Mouse (Mus musculus): Measurements from ENCODE around the gene Vat1l. TPM values are rescaled to one million over a fixed set of nuclear protein-coding genes. Genes with fewer than 3 reads are reported as not detected.

The Vat1l gene
- polyA plus RNA-seq, 1 experiment from 2014 or later, result 28.2 TPM

DNA sequence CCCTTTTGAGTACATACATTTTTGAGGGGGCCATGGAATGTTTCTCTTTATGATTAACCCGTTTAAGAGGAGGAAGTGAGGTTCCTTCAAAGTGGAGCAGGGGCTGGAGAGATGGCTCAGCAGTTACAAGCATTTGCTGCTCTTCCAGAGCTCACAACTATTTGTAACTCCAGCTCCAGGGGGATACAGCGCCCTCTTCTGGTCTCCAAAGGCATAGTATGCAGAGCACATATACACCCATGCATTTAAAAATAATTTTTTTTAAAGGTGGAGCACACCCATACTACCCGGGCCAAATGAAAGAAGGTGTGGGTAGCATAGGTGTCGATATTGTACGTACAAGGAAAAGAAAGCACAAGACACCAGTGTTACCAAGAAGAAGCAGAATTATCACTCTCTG lies 157.8 kb downstream of the Vat1l start:
- no peak for ATAC-seq
- no peak overlapping the region for H3K4me2 ChIP-seq (replicated peaks)
- H3K9ac ChIP-seq (replicated peaks), result no peak overlapping the region
- H3K27ac ChIP-seq, result no peak overlapping the region
- H3K36me3 ChIP-seq, result no peaks in the 10 kb centered on the region
- no peaks in the 10 kb centered on the region for H3K9me3 ChIP-seq
- no peaks in the 10 kb centered on the region for H3K27me3 ChIP-seq
- 71% methylated on average over 5 of the region's 5 CpGs for WGBS
- no peaks in the 10 kb centered on the region for H3K4me1 ChIP-seq (replicated peaks)
- no peak overlapping the region for H3K4me3 ChIP-seq (replicated peaks)

DNA sequence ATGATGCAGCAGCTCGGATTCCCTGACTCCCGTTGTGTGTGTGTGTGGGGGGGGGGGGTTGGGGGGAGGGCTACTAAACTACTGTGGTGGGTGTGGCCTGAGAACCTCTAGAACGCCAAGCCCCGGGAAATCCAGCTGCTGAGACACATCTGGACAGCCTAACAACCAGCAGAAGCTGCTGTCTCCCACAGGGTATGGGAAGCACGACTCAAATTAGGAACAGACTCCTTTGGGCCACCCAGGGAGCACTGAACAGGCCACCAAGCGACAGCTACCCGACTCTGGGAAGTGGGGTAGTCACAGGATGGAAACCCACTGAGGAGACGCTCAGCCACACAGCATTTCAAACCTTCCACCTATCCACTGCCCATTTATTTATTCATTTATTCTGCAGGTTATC lies 158.2 kb downstream of the Vat1l start:
- Histone ChIP-seq H3K36me3 (no peaks in the 10 kb centered on the region), H3K27ac (no peak overlapping the region), H3K9me3 (no peaks in the 10 kb centered on the region), H3K27me3 (no peaks in the 10 kb centered on the region), H3K9ac (replicated peaks) (no peak overlapping the region), H3K4me2 (replicated peaks) (no peak overlapping the region), H3K4me3 (replicated peaks) (no peak overlapping the region), H3K4me1 (replicated peaks) (no peaks in the 10 kb centered on the region)
- 71% methylated on average over 8 of the region's 8 CpGs for WGBS
- no peak for ATAC-seq

DNA sequence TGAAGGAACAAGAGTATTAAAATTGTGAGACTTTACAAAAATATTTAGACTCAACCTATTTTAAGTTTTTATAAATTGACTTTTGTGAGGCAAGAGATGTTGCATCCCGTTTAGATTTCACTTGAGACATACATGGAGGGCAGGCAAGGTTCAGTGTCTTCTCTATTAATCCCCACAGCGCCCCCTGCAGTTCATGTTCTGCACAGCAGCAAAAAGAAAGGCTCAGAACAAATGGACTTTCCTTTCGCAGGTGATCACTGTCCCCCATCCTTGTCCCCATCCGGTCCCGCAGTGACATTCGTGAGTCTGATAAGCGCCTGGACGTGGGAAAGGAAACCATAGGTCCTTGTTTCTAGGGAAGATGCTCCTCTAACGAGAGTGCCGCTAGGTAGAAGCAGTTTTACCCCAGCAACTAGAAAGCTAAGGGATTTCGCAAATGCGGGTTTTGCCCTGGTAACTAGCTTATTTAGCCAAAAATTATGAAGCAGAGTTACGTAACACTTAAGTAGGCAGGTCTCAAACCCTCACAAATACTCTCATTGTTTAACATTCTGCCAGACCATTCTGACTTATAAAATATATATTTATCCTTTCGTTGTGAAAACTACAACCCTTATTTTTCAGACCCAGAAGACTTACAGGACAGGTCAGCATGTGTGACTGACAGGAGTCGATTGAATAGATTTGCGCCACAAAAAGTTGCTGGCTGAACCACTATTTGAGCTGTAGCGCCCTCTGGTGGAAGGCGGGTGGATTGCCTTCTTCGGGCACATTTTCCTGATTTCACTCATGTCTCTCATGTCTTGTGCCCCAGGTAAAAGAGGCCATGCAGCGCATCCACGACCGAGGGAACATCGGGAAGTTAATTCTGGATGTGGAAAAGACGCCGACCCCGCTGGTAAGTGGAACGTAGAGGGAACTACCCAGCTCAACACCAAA lies 163.9 kb downstream of the Vat1l start:
- no peaks in the 10 kb centered on the region for H3K27me3 ChIP-seq
- ATAC-seq, result no peak
- H3K27ac ChIP-seq, result no peak overlapping the region
- no peak overlapping the region for H3K4me3 ChIP-seq (replicated peaks)
- H3K9me3 ChIP-seq, result no peaks in the 10 kb centered on the region
- H3K4me2 ChIP-seq (replicated peaks), result peak overlapping the region; percentile 14
- peaks cover 13% of the 10 kb centered on the region; the same call in 1 of the 2 replicates for H3K36me3 ChIP-seq
- H3K9ac ChIP-seq (replicated peaks), result 0 out of 2 replicates have a peak overlapping the region, but pooled peaks have one; percentile 36
- 42% methylated on average over 27 of the region's 27 CpGs for WGBS
- H3K4me1 ChIP-seq (replicated peaks), result no peaks in the 10 kb centered on the region

DNA sequence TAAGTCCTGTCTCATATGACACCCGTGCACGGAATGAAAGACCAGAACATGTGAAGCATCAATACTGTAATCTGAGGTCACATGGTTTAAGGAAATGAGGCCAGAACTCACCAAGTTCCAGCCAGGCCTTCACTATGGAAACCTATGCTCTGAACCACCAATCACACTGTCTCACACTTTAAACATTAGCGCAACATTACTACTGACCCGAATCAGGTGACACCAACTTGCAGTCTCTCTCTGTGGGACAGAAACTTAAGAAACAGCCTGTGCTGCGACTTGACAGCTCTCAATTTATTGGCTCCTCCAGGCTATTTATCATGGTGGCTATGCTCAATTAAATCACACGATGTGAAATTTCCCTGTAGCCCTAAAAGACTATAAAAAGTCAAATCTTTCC lies 169.0 kb downstream of the Vat1l start:
- Histone ChIP-seq H3K9ac (replicated peaks) (no peak overlapping the region), H3K4me2 (replicated peaks) (no peak overlapping the region), H3K9me3 (no peaks in the 10 kb centered on the region), H3K4me1 (replicated peaks) (no peaks in the 10 kb centered on the region), H3K27ac (no peak overlapping the region), H3K27me3 (no peaks in the 10 kb centered on the region), H3K4me3 (replicated peaks) (no peak overlapping the region), H3K36me3 (peaks cover 14% of the 10 kb centered on the region; the same call in 1 of the 2 replicates)
- WGBS, result 85% methylated on average over 6 of the region's 6 CpGs
- no peak for ATAC-seq

DNA sequence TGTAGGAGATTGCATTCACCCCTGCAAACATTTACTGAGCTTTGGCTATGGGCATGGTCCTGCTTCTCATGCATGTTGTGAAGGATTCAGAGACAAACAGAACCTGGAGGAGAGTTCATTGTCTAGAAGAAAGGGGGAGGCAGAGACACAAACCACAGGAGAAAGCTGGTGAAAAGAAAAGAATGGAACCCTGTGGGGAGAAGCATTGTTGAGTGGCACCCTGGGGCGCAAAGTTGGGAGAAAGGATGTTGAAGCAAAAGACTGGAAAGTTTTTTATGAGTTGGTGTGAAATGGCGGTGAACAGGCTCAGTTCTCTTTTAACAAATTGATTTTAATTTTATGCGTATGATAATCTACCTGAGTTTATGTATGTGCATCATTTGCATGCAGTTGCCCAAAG lies 178.8 kb downstream of the Vat1l start:
- H3K4me2 ChIP-seq (replicated peaks), result no peak overlapping the region
- no peaks in the 10 kb centered on the region for H3K27me3 ChIP-seq
- no peaks in the 10 kb centered on the region for H3K4me1 ChIP-seq (replicated peaks)
- H3K27ac ChIP-seq, result no peak overlapping the region
- no peak overlapping the region for H3K9ac ChIP-seq (replicated peaks)
- no peak for ATAC-seq
- 71% methylated on average over 3 of the region's 3 CpGs for WGBS
- no peak overlapping the region for H3K4me3 ChIP-seq (replicated peaks)
- H3K36me3 ChIP-seq, result no peaks in the 10 kb centered on the region
- H3K9me3 ChIP-seq, result no peaks in the 10 kb centered on the region

DNA sequence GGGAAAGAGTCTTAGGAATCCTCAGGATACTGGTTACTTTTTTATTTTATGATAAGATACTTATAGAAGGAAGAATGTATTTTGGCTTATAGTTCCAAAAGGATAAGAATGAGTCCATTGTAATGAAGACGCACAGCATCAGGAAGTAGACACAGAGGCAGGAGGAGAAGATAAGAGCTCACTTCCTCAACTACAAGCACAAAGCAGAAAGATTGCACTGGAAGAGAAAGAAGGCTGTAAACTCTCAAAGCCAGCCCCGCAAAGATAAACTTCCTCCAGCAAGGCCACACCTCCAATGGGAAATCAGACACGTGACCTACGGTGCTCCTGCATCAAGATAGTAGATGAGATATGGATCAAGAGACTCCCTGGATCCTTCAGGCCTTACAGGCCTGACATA lies 182.1 kb downstream of the Vat1l start:
- H3K27ac ChIP-seq, result no peak overlapping the region
- H3K4me2 ChIP-seq (replicated peaks), result no peak overlapping the region
- H3K4me1 ChIP-seq (replicated peaks), result no peaks in the 10 kb centered on the region
- H3K36me3 ChIP-seq, result no peaks in the 10 kb centered on the region
- WGBS, result 93% methylated on average over 4 of the region's 4 CpGs
- ATAC-seq, result no peak
- H3K4me3 ChIP-seq (replicated peaks), result no peak overlapping the region
- H3K9me3 ChIP-seq, result no peaks in the 10 kb centered on the region
- no peak overlapping the region for H3K9ac ChIP-seq (replicated peaks)
- H3K27me3 ChIP-seq, result no peaks in the 10 kb centered on the region

DNA sequence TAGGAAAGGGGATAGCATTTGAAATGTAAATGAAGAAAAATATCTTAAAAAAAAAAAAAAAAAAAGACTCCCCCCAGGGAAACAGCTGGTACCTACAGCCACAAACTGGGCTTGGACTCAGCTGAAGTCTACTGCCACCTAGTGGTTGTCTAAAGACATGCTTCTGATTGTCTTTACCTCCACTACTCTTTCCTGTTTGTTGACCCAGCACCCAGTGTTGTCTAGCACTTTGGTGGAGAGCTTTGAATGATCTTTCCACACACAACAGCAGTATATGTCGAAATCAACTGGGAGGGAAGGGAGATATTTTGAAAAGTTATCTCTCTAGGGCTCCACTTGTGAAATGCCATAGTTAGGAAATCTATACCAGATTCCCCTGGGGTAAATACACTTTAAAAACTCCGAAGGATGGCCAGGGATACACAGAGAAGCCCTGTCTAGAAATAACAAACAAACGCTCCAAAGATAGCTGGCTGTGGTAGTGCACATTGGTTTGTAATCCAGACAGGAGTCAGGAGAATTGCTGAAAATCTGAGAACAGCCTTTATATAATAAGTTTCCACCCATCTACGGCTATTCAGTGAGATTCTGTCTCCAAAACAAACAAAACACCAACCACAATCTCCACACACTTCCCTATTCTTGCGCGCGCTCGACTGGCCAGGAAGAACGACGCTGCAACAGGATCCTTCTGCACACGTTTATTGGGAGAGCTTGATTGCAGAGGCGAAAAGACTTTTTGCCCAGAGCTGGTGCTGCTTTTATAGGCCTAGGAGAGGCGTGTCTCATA lies 185.2 kb downstream of the Vat1l start:
- Histone ChIP-seq H3K4me2 (replicated peaks) (no peak overlapping the region), H3K36me3 (no peaks in the 10 kb centered on the region), H3K9me3 (no peaks in the 10 kb centered on the region), H3K27ac (no peak overlapping the region), H3K9ac (replicated peaks) (no peak overlapping the region), H3K27me3 (no peaks in the 10 kb centered on the region), H3K4me3 (replicated peaks) (no peak overlapping the region), H3K4me1 (replicated peaks) (no peaks in the 10 kb centered on the region)
- WGBS, result 93% methylated on average over 12 of the region's 13 CpGs
- ATAC-seq, result no peak

DNA sequence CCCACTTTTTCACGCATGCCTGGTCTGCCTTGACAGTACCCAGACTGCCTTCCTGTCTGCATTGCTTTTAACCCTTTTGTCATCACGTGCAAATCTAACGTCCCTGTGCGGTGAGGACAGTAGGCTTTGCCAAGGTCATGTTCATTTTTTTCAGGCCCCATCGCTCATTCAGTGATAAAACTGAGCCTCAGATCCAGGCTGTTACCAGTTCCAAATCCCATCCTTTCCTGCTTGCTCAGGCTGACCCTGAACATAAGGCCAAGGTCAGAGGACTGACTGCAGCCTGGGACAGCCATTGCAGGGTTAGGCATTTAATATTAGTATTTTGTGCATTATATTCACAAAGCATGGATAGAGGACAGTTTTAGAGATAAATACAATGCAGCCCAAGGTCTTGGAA lies 192.9 kb downstream of the Vat1l start:
- Histone ChIP-seq H3K4me3 (replicated peaks) (no peak overlapping the region), H3K9me3 (no peaks in the 10 kb centered on the region), H3K36me3 (no peaks in the 10 kb centered on the region), H3K27ac (no peak overlapping the region), H3K4me1 (replicated peaks) (peaks cover 15% of the 10 kb centered on the region), H3K27me3 (no peaks in the 10 kb centered on the region), H3K9ac (replicated peaks) (no peak overlapping the region), H3K4me2 (replicated peaks) (no peak overlapping the region)
- ATAC-seq, result no peak
- 94% methylated on average over 5 of the region's 5 CpGs for WGBS

DNA sequence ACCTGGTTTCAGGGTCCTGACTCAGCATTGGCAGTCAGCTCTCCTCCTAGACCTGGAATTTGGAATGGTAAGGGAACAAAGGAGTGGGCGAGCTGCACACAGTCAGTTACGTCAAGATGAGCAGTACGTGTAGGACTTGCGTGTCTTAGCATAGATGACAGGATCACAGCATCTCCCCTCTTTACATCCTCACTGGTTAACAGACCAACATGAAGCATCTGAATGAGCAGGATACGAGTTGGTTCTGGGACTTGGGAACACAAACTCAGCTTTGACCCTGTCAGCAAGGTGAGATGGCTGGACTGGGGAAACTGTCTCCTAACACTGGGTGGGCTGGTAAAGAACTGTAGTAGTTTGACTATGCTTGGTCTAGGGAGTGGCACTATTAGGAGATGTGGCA lies 193.9 kb downstream of the Vat1l start:
- 95% methylated on average over 5 of the region's 5 CpGs for WGBS
- H3K36me3 ChIP-seq, result no peaks in the 10 kb centered on the region
- no peaks in the 10 kb centered on the region for H3K9me3 ChIP-seq
- no peak overlapping the region for H3K9ac ChIP-seq (replicated peaks)
- no peak overlapping the region for H3K27ac ChIP-seq
- no peaks in the 10 kb centered on the region for H3K27me3 ChIP-seq
- peaks cover 18% of the 10 kb centered on the region for H3K4me1 ChIP-seq (replicated peaks)
- H3K4me3 ChIP-seq (replicated peaks), result no peak overlapping the region
- no peak overlapping the region for H3K4me2 ChIP-seq (replicated peaks)
- no peak for ATAC-seq

DNA sequence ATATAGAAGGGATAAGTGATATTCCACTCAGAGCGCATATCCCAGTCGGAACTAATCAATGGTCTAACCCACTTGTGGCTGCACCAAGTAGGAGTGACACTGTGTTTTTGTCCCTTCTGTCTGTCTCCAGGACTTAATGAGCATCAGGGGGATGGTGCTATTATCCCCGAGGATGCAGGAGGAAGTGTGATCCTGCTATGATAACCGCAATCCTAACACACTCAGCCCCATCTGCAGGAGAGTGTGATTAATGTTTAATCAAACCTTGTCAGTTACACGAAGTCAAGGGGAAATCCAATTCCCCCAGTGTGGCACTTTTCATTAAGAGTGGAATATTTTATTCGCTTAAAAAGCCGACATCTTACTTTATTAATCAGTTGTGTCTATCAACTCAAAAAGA lies 196.3 kb downstream of the Vat1l start:
- Histone ChIP-seq H3K9me3 (no peaks in the 10 kb centered on the region), H3K27me3 (no peaks in the 10 kb centered on the region), H3K4me3 (replicated peaks) (no peak overlapping the region), H3K4me2 (replicated peaks) (no peak overlapping the region), H3K9ac (replicated peaks) (no peak overlapping the region), H3K27ac (no peak overlapping the region), H3K36me3 (no peaks in the 10 kb centered on the region), H3K4me1 (replicated peaks) (peaks cover 18% of the 10 kb centered on the region)
- ATAC-seq, result no peak
- 52% methylated on average over 7 of the region's 7 CpGs for WGBS

DNA sequence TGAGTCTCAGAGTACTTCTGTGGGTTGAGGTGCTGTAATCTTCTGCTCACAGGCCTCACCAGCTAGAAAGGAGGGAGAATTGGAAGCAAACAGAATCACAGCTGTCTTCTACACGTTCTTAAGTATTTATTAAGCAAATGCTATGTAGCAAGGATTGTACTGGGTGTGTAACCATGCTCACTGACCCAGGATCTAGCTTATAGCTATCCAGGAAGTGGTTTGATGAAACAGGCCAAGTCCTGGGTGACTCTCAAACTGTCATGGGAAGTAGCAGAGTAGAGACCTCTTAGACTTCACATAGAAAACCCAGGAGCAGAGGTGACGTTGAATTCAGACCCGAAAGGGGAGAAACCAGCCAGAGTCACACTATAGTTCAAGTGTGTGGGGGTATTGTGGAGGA lies 206.0 kb downstream of the Vat1l start:
- no peaks in the 10 kb centered on the region for H3K4me1 ChIP-seq (replicated peaks)
- no peaks in the 10 kb centered on the region for H3K9me3 ChIP-seq
- H3K4me3 ChIP-seq (replicated peaks), result no peak overlapping the region
- H3K4me2 ChIP-seq (replicated peaks), result no peak overlapping the region
- no peak overlapping the region for H3K9ac ChIP-seq (replicated peaks)
- no peaks in the 10 kb centered on the region for H3K36me3 ChIP-seq
- H3K27ac ChIP-seq, result no peak overlapping the region
- no peak for ATAC-seq
- H3K27me3 ChIP-seq, result no peaks in the 10 kb centered on the region
- WGBS, result 81% methylated on average over 3 of the region's 3 CpGs

DNA sequence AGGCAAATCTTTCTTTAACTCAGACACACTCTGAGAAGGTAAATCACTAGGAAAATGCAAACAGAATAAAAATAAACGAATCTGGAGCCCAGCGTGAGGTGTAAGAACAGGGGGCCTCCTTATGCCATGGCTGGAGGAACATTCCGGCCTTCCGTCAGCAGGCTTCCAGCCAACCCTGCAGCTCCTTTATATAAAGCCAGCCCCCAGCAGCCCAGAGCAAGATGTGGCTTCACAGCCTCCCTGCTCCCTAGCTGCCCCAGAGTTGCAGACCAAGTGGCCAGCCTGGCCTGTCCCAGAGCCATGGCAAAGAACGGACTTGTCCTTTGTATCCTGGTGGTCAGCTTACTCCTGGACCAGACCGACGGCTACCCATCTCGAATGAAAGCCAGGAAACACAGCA lies 212.4 kb downstream of the Vat1l start, which contains the start of gene Clec3a:
Gene Clec3a (plus strand): TSS at position 301 of the 400 bp plus-strand sequence.
- no peak within 1 kb of the TSS for H3K27ac ChIP-seq
- no peaks in the 10 kb centered on the region for H3K36me3 ChIP-seq
- H3K9me3 ChIP-seq, result no peaks in the 10 kb centered on the region
- no peak within 1 kb of the TSS for H3K4me3 ChIP-seq (replicated peaks)
- H3K9ac ChIP-seq (replicated peaks), result no peak within 1 kb of the TSS
- H3K27me3 ChIP-seq, result no peaks in the 10 kb centered on the region
- ATAC-seq, result no peak
- H3K4me2 ChIP-seq (replicated peaks), result no peak within 1 kb of the TSS
- H3K4me1 ChIP-seq (replicated peaks), result no peaks in the 10 kb centered on the region
- WGBS, result 84% methylated on average over 8 of the region's 8 CpGs
